Mouse (Mus musculus): ENCODE results near the gene Chsy1. TPM values are rescaled to one million over a fixed set of nuclear protein-coding genes. Genes with fewer than 3 reads are reported as not detected.

The Chsy1 gene
- polyA plus RNA-seq, 1 experiment from 2014 or later: 29.0 TPM

DNA sequence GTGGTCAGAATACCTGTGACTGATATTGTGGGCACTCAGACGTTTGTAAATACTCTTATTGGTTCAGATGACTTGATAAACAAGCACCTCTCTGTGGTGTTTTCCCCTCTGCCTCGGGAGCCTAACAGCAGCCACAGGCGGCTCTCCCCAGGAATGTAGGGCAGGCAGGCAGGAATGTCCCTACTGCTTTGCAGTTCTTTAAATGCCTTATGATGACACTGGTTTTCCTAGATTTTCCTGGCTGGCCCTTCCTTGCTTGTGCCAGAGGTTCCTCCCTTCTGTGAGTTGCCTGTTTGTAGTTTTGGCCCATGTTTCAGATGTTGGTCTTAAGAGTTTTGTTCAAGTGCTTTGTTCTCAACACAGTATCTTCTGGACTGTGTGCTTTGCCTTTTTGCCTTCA lies 19.5 kb downstream of the Chsy1 start:
- no peaks in the 10 kb centered on the region for H3K9me3 ChIP-seq (ENCODE audit: low read depth, low read length)
- ATAC-seq (ENCODE audit: insufficient read depth) (no peak), DNase-seq (no peak)
- H3K27ac ChIP-seq (ENCODE audit: low read depth): no peak overlapping the region; the same call in 1 of the 2 replicates
- H3K4me1 ChIP-seq (ENCODE audit: insufficient read depth): no peaks in the 10 kb centered on the region; the same call in 1 of the 2 replicates
- no peak for TF ChIP-seq CTCF (IDR thresholded peaks at IDR 0.05; ENCODE audit: low read depth)
- H3K27me3 ChIP-seq (ENCODE audit: insufficient read depth, low read length): no peaks in the 10 kb centered on the region
- no peak overlapping the region for H3K4me3 ChIP-seq (ENCODE audit: low read depth, low read length)
- no peak overlapping the region for H3K4me2 ChIP-seq
- H3K9ac ChIP-seq: no peak overlapping the region
- 42% methylated on average over 3 of the region's 3 CpGs for WGBS
- peaks cover 32% of the 10 kb centered on the region for H3K36me3 ChIP-seq (ENCODE audit: insufficient read depth)

DNA sequence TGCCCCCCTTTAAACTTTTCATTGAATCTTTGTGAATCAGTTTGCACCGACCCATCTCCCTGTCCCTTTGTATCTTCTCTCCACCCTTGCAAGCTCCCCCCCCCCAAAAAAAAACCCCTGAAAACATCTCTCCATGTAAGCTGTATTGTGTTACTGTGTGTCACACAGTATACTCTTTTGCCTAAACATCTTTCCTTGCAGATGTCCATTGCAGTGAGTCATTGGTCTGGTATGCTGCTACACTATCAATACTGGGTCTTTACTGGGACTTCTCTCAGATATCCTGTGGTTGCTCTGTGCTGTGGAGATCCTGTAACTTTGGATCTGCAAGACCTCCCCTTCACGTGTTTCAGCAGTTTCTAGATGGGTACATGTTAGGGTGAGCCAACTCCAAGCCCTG lies 21.0 kb downstream of the Chsy1 start:
- peaks cover 30% of the 10 kb centered on the region for H3K36me3 ChIP-seq (ENCODE audit: insufficient read depth)

DNA sequence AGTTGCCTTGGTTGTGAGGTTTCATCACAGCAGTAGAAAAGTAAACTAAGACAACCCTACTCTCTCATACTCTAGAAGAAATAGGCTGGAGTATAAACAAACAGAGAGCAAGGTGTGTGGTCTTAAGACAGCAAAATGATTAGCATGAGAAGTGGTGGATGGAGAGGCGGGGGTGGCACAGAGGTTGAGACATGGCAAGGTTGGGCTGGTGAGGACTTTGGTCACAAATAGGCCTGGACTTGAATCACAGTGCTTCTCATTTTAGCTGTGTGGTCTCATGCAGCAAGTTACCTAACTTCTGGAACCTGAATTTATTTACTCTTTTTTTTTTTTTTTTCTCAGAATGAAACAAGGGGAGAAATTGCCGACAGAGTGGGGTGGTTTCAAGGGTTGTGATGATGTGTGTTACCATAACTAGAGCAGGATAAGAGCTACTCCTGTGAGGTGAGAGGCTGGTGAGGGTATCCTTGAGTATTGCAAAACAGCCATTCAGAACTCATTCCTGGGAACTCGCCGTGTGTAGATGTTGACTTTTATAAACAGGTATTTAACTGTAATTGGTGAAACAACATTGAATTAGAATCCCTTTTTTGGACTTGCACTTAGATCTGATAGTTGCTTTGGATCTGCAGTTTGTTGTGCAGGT lies 22.6 kb downstream of the Chsy1 start:
- Histone ChIP-seq H3K27ac (ENCODE audit: low read depth) (no peak overlapping the region), H3K4me2 (no peak overlapping the region), H3K4me1 (ENCODE audit: insufficient read depth) (peaks cover 16% of the 10 kb centered on the region), H3K36me3 (ENCODE audit: insufficient read depth) (peaks cover 16% of the 10 kb centered on the region), H3K9me3 (ENCODE audit: low read depth, low read length) (no peaks in the 10 kb centered on the region), H3K4me3 (ENCODE audit: low read depth, low read length) (no peak overlapping the region), H3K9ac (no peak overlapping the region), H3K27me3 (ENCODE audit: insufficient read depth, low read length) (no peaks in the 10 kb centered on the region)
- no peak for TF ChIP-seq CTCF (IDR thresholded peaks at IDR 0.05; ENCODE audit: low read depth)
- DNase-seq (no peak), ATAC-seq (ENCODE audit: insufficient read depth) (no peak)
- WGBS: 70% methylated on average over 4 of the region's 4 CpGs

More for the DNA sequence above, 21.0 kb downstream of the Chsy1 start:
- ATAC-seq (ENCODE audit: insufficient read depth): no peak
- no peak overlapping the region for H3K27ac ChIP-seq (ENCODE audit: low read depth)
- H3K4me3 ChIP-seq (ENCODE audit: low read depth, low read length): no peak overlapping the region
- 88% methylated on average over 2 of the region's 2 CpGs for WGBS
- no peaks in the 10 kb centered on the region for H3K9me3 ChIP-seq (ENCODE audit: low read depth, low read length)
- no peak for DNase-seq
- TF ChIP-seq CTCF (IDR thresholded peaks at IDR 0.05; ENCODE audit: low read depth): no peak
- no peak overlapping the region for H3K9ac ChIP-seq
- H3K27me3 ChIP-seq (ENCODE audit: insufficient read depth, low read length): no peaks in the 10 kb centered on the region
- peaks cover 7% of the 10 kb centered on the region for H3K4me1 ChIP-seq (ENCODE audit: insufficient read depth)
- H3K4me2 ChIP-seq: no peak overlapping the region

DNA sequence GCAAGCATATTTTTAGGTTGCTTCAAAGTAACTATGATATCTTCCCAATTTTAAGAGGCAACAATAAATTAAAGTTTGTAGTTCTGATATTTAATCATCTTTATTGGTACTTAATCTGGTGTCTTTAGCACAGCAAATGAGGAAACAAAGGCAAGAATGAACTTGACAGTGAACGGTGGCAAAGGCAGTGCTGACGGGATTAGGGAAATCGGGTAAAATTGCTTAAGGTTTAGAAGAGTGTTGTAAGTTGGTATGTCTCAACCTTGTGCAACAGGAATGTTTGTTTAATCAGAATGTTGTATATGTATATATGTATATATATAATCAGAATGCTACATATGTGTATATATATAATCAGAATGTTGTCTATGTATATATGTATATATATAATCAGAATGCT lies 24.8 kb downstream of the Chsy1 start:
- Histone ChIP-seq H3K27me3 (ENCODE audit: insufficient read depth, low read length) (no peaks in the 10 kb centered on the region), H3K27ac (ENCODE audit: low read depth) (no peak overlapping the region), H3K4me2 (no peak overlapping the region), H3K4me1 (ENCODE audit: insufficient read depth) (peaks cover 16% of the 10 kb centered on the region), H3K9me3 (ENCODE audit: low read depth, low read length) (no peaks in the 10 kb centered on the region), H3K36me3 (ENCODE audit: insufficient read depth) (peaks cover 21% of the 10 kb centered on the region), H3K4me3 (ENCODE audit: low read depth, low read length) (no peak overlapping the region), H3K9ac (no peak overlapping the region)
- WGBS: 95% methylated on average over 3 of the region's 3 CpGs
- no peak for TF ChIP-seq CTCF (IDR thresholded peaks at IDR 0.05; ENCODE audit: low read depth)
- ATAC-seq (ENCODE audit: insufficient read depth) (no peak), DNase-seq (no peak)

DNA sequence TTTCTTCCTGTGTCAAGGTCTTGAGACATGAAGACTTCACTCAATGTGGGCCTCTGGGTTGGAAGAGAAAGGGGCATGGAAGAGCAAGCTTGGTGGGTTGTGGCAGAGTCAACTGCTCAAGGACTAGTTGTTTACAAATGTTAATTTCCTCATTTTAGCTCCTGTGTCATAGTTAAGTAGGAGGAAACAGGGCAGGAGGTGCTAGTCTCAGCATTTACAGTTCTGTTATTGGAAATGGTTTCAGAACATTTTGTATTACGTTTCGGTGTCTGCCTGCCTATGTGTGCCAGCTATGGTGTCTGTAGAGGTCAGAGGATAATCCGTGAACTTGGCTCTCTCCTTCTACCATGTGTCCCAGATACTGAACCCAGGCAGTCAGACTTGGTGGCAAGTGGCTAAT lies 26.3 kb downstream of the Chsy1 start:
- ATAC-seq (ENCODE audit: insufficient read depth) (no peak), DNase-seq (no peak)
- peaks cover 20% of the 10 kb centered on the region for H3K36me3 ChIP-seq (ENCODE audit: insufficient read depth)
- H3K4me3 ChIP-seq (ENCODE audit: low read depth, low read length): no peak overlapping the region
- no peaks in the 10 kb centered on the region for H3K27me3 ChIP-seq (ENCODE audit: insufficient read depth, low read length)
- no peak overlapping the region for H3K9ac ChIP-seq
- peak overlapping the region; percentile 47; the same call in 1 of the 2 replicates for H3K27ac ChIP-seq (ENCODE audit: low read depth)
- TF ChIP-seq CTCF (IDR thresholded peaks at IDR 0.05; ENCODE audit: low read depth): no peak
- no peak overlapping the region for H3K4me2 ChIP-seq
- no peaks in the 10 kb centered on the region for H3K9me3 ChIP-seq (ENCODE audit: low read depth, low read length)
- WGBS: 77% methylated on average over 3 of the region's 3 CpGs
- H3K4me1 ChIP-seq (ENCODE audit: insufficient read depth): peaks cover 23% of the 10 kb centered on the region

DNA sequence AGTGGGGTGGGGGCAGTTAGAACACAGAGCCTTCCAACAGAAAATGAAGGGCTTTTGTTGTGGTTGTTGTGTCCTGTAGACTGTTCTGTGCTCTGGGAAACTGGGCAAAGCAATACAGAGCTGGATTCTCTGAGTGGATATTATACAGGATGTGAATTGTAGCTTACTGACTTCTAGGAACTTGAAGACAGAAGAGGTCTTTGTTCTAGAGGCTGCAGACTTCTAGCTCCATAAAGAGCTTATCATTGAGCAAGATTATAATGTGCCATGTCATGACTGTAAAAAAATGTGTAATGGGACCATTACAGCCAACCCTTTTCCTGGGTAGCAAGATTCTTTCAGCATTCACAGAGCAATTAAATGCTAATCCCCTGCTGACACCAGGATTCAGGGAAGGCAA lies 26.9 kb downstream of the Chsy1 start:
- DNase-seq: peak; percentile 49
- Histone ChIP-seq H3K27ac (ENCODE audit: low read depth) (peak overlapping the region; percentile 47; the same call in 1 of the 2 replicates), H3K4me3 (ENCODE audit: low read depth, low read length) (no peak overlapping the region), H3K36me3 (ENCODE audit: insufficient read depth) (peaks cover 16% of the 10 kb centered on the region; the same call in 1 of the 2 replicates), H3K9me3 (ENCODE audit: low read depth, low read length) (no peaks in the 10 kb centered on the region), H3K4me1 (ENCODE audit: insufficient read depth) (peaks cover 23% of the 10 kb centered on the region), H3K4me2 (no peak overlapping the region), H3K27me3 (ENCODE audit: insufficient read depth, low read length) (no peaks in the 10 kb centered on the region), H3K9ac (no peak overlapping the region)
- no peak for ATAC-seq (ENCODE audit: insufficient read depth)
- TF ChIP-seq CTCF (IDR thresholded peaks at IDR 0.05; ENCODE audit: low read depth): no peak

DNA sequence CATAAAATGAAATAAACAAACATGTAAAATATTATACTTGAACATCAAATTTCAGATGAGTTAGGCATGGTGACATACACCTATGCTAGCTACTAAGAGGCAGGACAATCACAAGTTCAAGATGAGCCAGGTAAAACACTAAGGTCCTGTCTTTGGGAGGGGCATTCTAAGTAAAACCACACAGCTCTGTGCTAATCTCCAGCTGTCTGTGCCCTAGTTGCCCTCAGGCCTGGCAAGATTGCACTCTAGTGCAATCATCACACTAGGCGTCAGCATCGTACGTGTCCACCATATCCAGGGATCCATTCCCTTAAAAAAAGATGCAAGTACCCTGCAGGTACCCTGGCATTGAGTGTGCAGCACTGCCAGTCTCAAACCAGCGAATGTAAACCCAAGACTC lies 28.0 kb downstream of the Chsy1 start:
- Histone ChIP-seq H3K4me1 (ENCODE audit: insufficient read depth) (peaks cover 23% of the 10 kb centered on the region), H3K4me2 (no peak overlapping the region), H3K27me3 (ENCODE audit: insufficient read depth, low read length) (no peaks in the 10 kb centered on the region), H3K36me3 (ENCODE audit: insufficient read depth) (peaks cover 15% of the 10 kb centered on the region; the same call in 1 of the 2 replicates), H3K27ac (ENCODE audit: low read depth) (no peak overlapping the region), H3K4me3 (ENCODE audit: low read depth, low read length) (no peak overlapping the region), H3K9me3 (ENCODE audit: low read depth, low read length) (no peaks in the 10 kb centered on the region), H3K9ac (no peak overlapping the region)
- ATAC-seq (ENCODE audit: insufficient read depth) (no peak), DNase-seq (no peak)
- 89% methylated on average over 4 of the region's 4 CpGs for WGBS
- TF ChIP-seq CTCF (IDR thresholded peaks at IDR 0.05; ENCODE audit: low read depth): no peak
